Mouse (Mus musculus): ENCODE results near the gene 6430628N08Rik.

6430628N08Rik gene

GRCm38 (mm10) chr4:115943669-115944314 is 53.3 kb downstream of the 6430628N08Rik start:
- TF ChIP-seq GATA4 (IDR thresholded peaks at IDR 0.05; ENCODE audit: insufficient replicate concordance, low read length) = no peak

Data from liver, adult (tissue).